Mouse (Mus musculus) cerebellum, adult 2 months (tissue): ENCODE measurements around the gene Gprc5d.

Source experiments
- CTCF ChIP-seq: fragments of 200-500 bp; IDR thresholded peaks from 2 replicates; pipeline ENCODE4 v1.5.1; 2011; ENCODE audit warnings: low read depth, mild to moderate bottlenecking, control low read depth, low read length, moderate library complexity, borderline replicate concordance; ENCODE audit not compliant: insufficient read depth
- POLR2A ChIP-seq: fragments of 200-500 bp; IDR thresholded peaks from 2 replicates; pipeline ENCODE4 v1.6.1; 2011; ENCODE audit warnings: low read length, control low read depth, borderline replicate concordance; ENCODE audit not compliant: insufficient read depth

- TF ChIP-seq CTCF (no peak), POLR2A (no peak)
Measured at GRCm38 (mm10) chr6:135156597-135156996, 38.5 kb upstream of the Gprc5d start.
